Mouse (Mus musculus) CH12.LX (cell line): Measurements from ENCODE around the gene 1700113H08Rik. TPM values are rescaled to one million over a fixed set of nuclear protein-coding genes. Genes with fewer than 3 reads are reported as not detected.

ENCODE experiments used
- DNase-seq: peaks from one replicate; pipeline ENCODE4 v3.0.0-alpha.2; 2013; ENCODE audit errors: extremely low read depth
- H3K27ac ChIP-seq: 2 replicates; pipeline ENCODE4 v1.5.1; 2012; ENCODE audit warnings: low read depth, mild to moderate bottlenecking, control low read depth, moderate library complexity; ENCODE audit not compliant: insufficient read depth
- H3K27me3 ChIP-seq: replicated peaks from 2 replicates; pipeline ENCODE3; 2012; ENCODE audit warnings: inconsistent platforms
- H3K36me3 ChIP-seq, 2 experiments: replicated peaks in 1 of 2; 2 replicates each; pipeline versions ENCODE3 to v1.6.1; 2012; ENCODE audit warnings: inconsistent platforms in 1 of 2, low read length in 1 of 2, mild to moderate bottlenecking in 1 of 2, mixed read lengths in 1 of 2, moderate library complexity in 1 of 2; ENCODE audit not compliant: control insufficient read depth in 1 of 2, insufficient read depth in 1 of 2
- H3K4me1 ChIP-seq, 2 experiments: 2 replicates each; pipeline ENCODE4 v1.6.1; 2012; ENCODE audit warnings: inconsistent platforms in 1 of 2, moderate library complexity in 1 of 2; ENCODE audit not compliant: insufficient read depth in 2 of 2, control insufficient read depth in 1 of 2
- H3K4me2 ChIP-seq: 2 replicates; pipeline ENCODE4 v1.6.1; 2012; ENCODE audit warnings: low read depth, mild to moderate bottlenecking, control low read depth; ENCODE audit not compliant: poor library complexity, insufficient read depth, severe bottlenecking
- H3K4me3 ChIP-seq, 3 experiments: fragments of 150-350 bp in 1 of 3; sonication (generic) in 1 of 3; replicated peaks in 1 of 3; 2 replicates each; pipeline versions ENCODE3 to v1.5.1; 2011 to 2012; ENCODE audit warnings: low read depth in 2 of 3, low read length in 2 of 3, mild to moderate bottlenecking in 2 of 3, moderate library complexity in 2 of 3, control low read depth in 1 of 3, improper control_type of control experiment in 1 of 3, inconsistent platforms in 1 of 3, mixed read lengths in 1 of 3; ENCODE audit not compliant: poor library complexity in 1 of 3
- H3K79me2 ChIP-seq: replicated peaks from 2 replicates; pipeline ENCODE4 v1.6.1; 2012; ENCODE audit warnings: mild to moderate bottlenecking, moderate library complexity; ENCODE audit not compliant: control insufficient read depth, poor library complexity, insufficient read depth, severe bottlenecking; ENCODE audit errors: extremely low read depth
- H3K9ac ChIP-seq: 2 replicates; pipeline ENCODE4 v1.6.1; 2012; ENCODE audit warnings: low read depth, mild to moderate bottlenecking, control low read depth, moderate library complexity; ENCODE audit not compliant: insufficient read depth
- H3K9me3 ChIP-seq: replicated peaks from 2 replicates; pipeline ENCODE3; 2012; ENCODE audit warnings: low read length, inconsistent platforms, mixed read lengths
- BHLHE40 ChIP-seq: IDR thresholded peaks from 2 replicates; pipeline ENCODE4 v1.6.1; 2011; ENCODE audit warnings: mild to moderate bottlenecking, low read depth, low read length, improper control_type of control experiment
- E2F4 ChIP-seq: IDR thresholded peaks from 2 replicates; pipeline ENCODE4 v1.6.1; 2011; ENCODE audit warnings: low read depth, low read length, improper control_type of control experiment; ENCODE audit not compliant: insufficient replicate concordance
- ELF1 ChIP-seq: IDR thresholded peaks from 2 replicates; pipeline ENCODE4 v1.6.1; 2014; ENCODE audit warnings: low read depth, mild to moderate bottlenecking, inconsistent platforms, low read length, improper control_type of control experiment
- EP300 ChIP-seq: IDR thresholded peaks from 2 replicates; pipeline ENCODE4 v1.6.1; 2011; ENCODE audit warnings: low read length, improper control_type of control experiment
- ETS1 ChIP-seq: conservative IDR thresholded peaks from 2 replicates; pipeline ENCODE4 v1.6.1; 2012; ENCODE audit warnings: low read depth, mild to moderate bottlenecking, inconsistent platforms, low read length, improper control_type of control experiment, moderate library complexity
- JUN ChIP-seq: IDR thresholded peaks from 2 replicates; pipeline ENCODE4 v1.6.1; 2011; ENCODE audit warnings: low read depth, mild to moderate bottlenecking, low read length, improper control_type of control experiment, moderate library complexity; ENCODE audit not compliant: insufficient read depth
- JUND ChIP-seq: conservative IDR thresholded peaks from 2 replicates; pipeline ENCODE4 v1.6.1; 2011; ENCODE audit warnings: low read depth, low read length, improper control_type of control experiment
- MAFK ChIP-seq: IDR thresholded peaks from 2 replicates; pipeline ENCODE4 v1.6.1; 2011; ENCODE audit warnings: low read length, improper control_type of control experiment; ENCODE audit not compliant: insufficient replicate concordance
- MAZ ChIP-seq: IDR thresholded peaks from 2 replicates; pipeline ENCODE4 v1.6.1; 2012; ENCODE audit warnings: low read depth, mild to moderate bottlenecking, inconsistent platforms, low read length, improper control_type of control experiment, moderate library complexity
- MEF2A ChIP-seq: IDR thresholded peaks from 2 replicates; pipeline ENCODE4 v1.6.1; 2014; ENCODE audit warnings: low read depth, mild to moderate bottlenecking, inconsistent platforms, low read length, improper control_type of control experiment, borderline replicate concordance
- MXI1 ChIP-seq: IDR thresholded peaks from 2 replicates; pipeline ENCODE4 v1.6.1; 2011; ENCODE audit warnings: mild to moderate bottlenecking, low read depth, low read length, improper control_type of control experiment
- MYC ChIP-seq: IDR thresholded peaks from 2 replicates; pipeline ENCODE4 v1.6.1; 2011; ENCODE audit warnings: low read depth, mild to moderate bottlenecking, improper control_type of control experiment, low read length
- NELFE ChIP-seq: IDR thresholded peaks from 2 replicates; pipeline ENCODE4 v1.6.1; 2011; ENCODE audit warnings: low read depth, low read length, improper control_type of control experiment
- NRF1 ChIP-seq: IDR thresholded peaks from 2 replicates; pipeline ENCODE4 v1.6.1; 2014; ENCODE audit warnings: low read depth, mild to moderate bottlenecking, inconsistent platforms, low read length, improper control_type of control experiment, moderate library complexity
- POLR2A ChIP-seq: IDR thresholded peaks from 2 replicates; pipeline ENCODE4 v1.6.1; 2011; ENCODE audit warnings: low read depth, mild to moderate bottlenecking, improper control_type of control experiment, low read length
- POLR2AphosphoS2 ChIP-seq: IDR thresholded peaks from 2 replicates; pipeline ENCODE4 v1.6.1; 2011; ENCODE audit warnings: low read depth, low read length, improper control_type of control experiment
- RCOR1 ChIP-seq: conservative IDR thresholded peaks from 2 replicates; pipeline ENCODE4 v1.6.1; 2012; ENCODE audit warnings: low read depth, mild to moderate bottlenecking, inconsistent platforms, low read length, improper control_type of control experiment
- SIN3A ChIP-seq: IDR thresholded peaks from 2 replicates; pipeline ENCODE4 v1.6.1; 2012; ENCODE audit warnings: low read length, improper control_type of control experiment, inconsistent platforms
- SMC3 ChIP-seq: IDR thresholded peaks from 2 replicates; pipeline ENCODE4 v1.6.1; 2011; ENCODE audit warnings: low read depth, low read length, improper control_type of control experiment
- USF1 ChIP-seq: IDR thresholded peaks from 2 replicates; pipeline ENCODE4 v1.6.1; 2014; ENCODE audit warnings: low read depth, mild to moderate bottlenecking, inconsistent platforms, low read length, improper control_type of control experiment
- USF2 ChIP-seq: conservative IDR thresholded peaks from 2 replicates; pipeline ENCODE4 v1.6.1; 2011; ENCODE audit warnings: low read depth, low read length, improper control_type of control experiment
- ZNF384 ChIP-seq: IDR thresholded peaks from 2 replicates; pipeline ENCODE4 v1.6.1; 2012; ENCODE audit warnings: low read depth, low read length, improper control_type of control experiment, inconsistent platforms
- dilution Hi-C: fragments of 300-500 bp; cut with MboI; formaldehyde crosslinking; loops from 2 replicates; pipeline ENCODE4 v1.14.3; 2020; ENCODE audit warnings: low sequenced_read_pairs; ENCODE audit not compliant: extremely low pct_unique_long_range_greater_than_20kb, extremely low pct_ligation_motif_present
- in situ Hi-C: fragments of 300-500 bp; cut with MboI; formaldehyde crosslinking; loops from 3 replicates; pipeline ENCODE4 v1.14.3; 2019; ENCODE audit warnings: low sequenced_read_pairs, low pct_ligation_motif_present, low pct_unique_long_range_greater_than_20kb, mixed read lengths
- polyA plus RNA-seq: library from polyadenylated mRNA; unstranded; fragments of >175 nt; gene quantifications from 2 replicates; pipeline ENCODE4 v1.2.1, GENCODE M21; 2012; ENCODE audit warnings: low read depth; ENCODE audit not compliant: insufficient read length
- total RNA-seq, 2 experiments: library from RNA; depleted of rRNA; stranded (reverse); fragments of 300-350 nt in 1 of 2; fragments of >200 nt in 1 of 2; gene quantifications; 2 replicates each; pipeline ENCODE4 v1.2.3; 2012 to 2014

1700113H08Rik gene
- total and polyA plus RNA-seq, 3 experiments = not detected

DNA sequence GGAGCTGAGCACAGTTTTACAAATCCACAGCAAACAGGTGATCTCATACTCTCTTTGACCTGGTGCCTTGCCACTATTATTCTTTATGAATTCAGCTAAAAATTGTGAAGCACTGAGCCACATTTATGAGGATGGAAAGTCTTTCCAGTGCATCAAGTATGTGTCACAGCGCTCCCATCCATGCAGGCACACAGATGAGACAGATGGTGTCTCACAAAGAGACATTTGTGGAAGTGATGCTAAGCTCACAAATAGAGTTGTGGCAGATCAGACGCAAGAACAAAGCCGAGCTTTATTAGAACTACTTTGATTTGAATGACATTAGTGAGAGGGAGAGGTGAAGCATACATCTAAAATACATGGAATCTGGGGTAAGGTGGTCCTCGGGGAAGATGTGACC, 153.2 kb downstream of the 1700113H08Rik start:
- no peaks in the 10 kb centered on the region for H3K4me1 ChIP-seq

DNA sequence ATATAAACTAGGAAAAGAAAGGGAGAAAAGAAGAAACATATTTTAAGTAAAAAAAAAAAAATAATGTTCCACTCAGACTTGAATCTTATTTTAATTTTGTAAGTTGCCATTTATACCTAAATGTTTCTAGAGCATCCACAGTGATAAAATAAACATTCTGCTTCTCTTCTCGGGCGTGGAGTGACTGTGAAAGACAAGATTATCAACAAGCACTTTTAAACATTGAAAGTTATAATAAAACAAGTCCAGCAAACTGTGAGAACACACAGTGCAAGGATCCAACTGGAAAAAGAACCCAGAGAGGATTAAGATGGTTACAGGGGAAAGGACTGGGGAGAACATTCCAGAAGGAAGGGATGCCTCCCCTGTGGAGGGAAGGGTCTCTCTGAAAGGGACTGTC, 155.0 kb downstream of the 1700113H08Rik start:
- H3K4me1 ChIP-seq = no peaks in the 10 kb centered on the region
- no peaks in the 10 kb centered on the region for H3K27me3 ChIP-seq
- H3K4me2 ChIP-seq = no peak overlapping the region
- no peak for TF ChIP-seq MEF2A
- no peak for TF ChIP-seq BHLHE40
- TF ChIP-seq NRF1 = no peak
- no peak for TF ChIP-seq MYC
- no peak for TF ChIP-seq SIN3A
- TF ChIP-seq MAZ = no peak
- no peak for TF ChIP-seq POLR2A
- TF ChIP-seq NELFE = no peak
- no peak for TF ChIP-seq MXI1
- TF ChIP-seq ELF1 = no peak
- TF ChIP-seq, all 38 proteins: peak for 0
- Histone ChIP-seq H3K9me3 (no peaks in the 10 kb centered on the region), H3K36me3 (no peaks in the 10 kb centered on the region), H3K27ac (no peak overlapping the region), H3K79me2 (no peaks in the 10 kb centered on the region), H3K4me3 (no peak overlapping the region), H3K9ac (no peak overlapping the region)
- in situ Hi-C loops = no loop called here
- DNase-seq = no peak
- dilution Hi-C loops = no loop called here

More for the DNA sequence above, 153.2 kb downstream of the 1700113H08Rik start:
- no peaks in the 10 kb centered on the region for H3K9me3 ChIP-seq
- TF ChIP-seq EP300 (no peak), SMC3 (no peak), JUND (no peak), MXI1 (no peak), SIN3A (no peak), ZNF384 (no peak), E2F4 (no peak), ELF1 (no peak), MYC (no peak), JUN (no peak), USF2 (no peak), POLR2AphosphoS2 (no peak), NRF1 (no peak), USF1 (no peak), RCOR1 (no peak), ETS1 (no peak), MAFK (no peak)
- dilution Hi-C loops = no loop called here
- no peak overlapping the region for H3K27ac ChIP-seq
- DNase-seq = no peak
- no peaks in the 10 kb centered on the region for H3K36me3 ChIP-seq
- H3K27me3 ChIP-seq = no peaks in the 10 kb centered on the region
- no peaks in the 10 kb centered on the region for H3K79me2 ChIP-seq
- in situ Hi-C loops = no loop called here
- no peak overlapping the region for H3K9ac ChIP-seq
- H3K4me2 ChIP-seq = no peak overlapping the region
- H3K4me3 ChIP-seq = no peak overlapping the region
